Mouse (Mus musculus) CH12.LX (cell line): ENCODE data around the gene Igbp1b. TPM values are rescaled to one million over a fixed set of nuclear protein-coding genes. Genes with fewer than 3 reads are reported as not detected.

Source experiments
- DNase-seq: peaks from one replicate; pipeline ENCODE4 v3.0.0-alpha.2; 2013; ENCODE audit errors: extremely low read depth
- H3K27ac ChIP-seq: 2 replicates; pipeline ENCODE4 v1.5.1; 2012; ENCODE audit warnings: low read depth, mild to moderate bottlenecking, control low read depth, moderate library complexity; ENCODE audit not compliant: insufficient read depth
- H3K27me3 ChIP-seq: replicated peaks from 2 replicates; pipeline ENCODE3; 2012; ENCODE audit warnings: inconsistent platforms
- H3K36me3 ChIP-seq, 2 experiments: replicated peaks in 1 of 2; 2 replicates each; pipeline versions ENCODE3 to v1.6.1; 2012; ENCODE audit warnings: inconsistent platforms in 1 of 2, low read length in 1 of 2, mild to moderate bottlenecking in 1 of 2, mixed read lengths in 1 of 2, moderate library complexity in 1 of 2; ENCODE audit not compliant: control insufficient read depth in 1 of 2, insufficient read depth in 1 of 2
- H3K4me1 ChIP-seq, 2 experiments: 2 replicates each; pipeline ENCODE4 v1.6.1; 2012; ENCODE audit warnings: inconsistent platforms in 1 of 2, moderate library complexity in 1 of 2; ENCODE audit not compliant: insufficient read depth in 2 of 2, control insufficient read depth in 1 of 2
- H3K4me2 ChIP-seq: 2 replicates; pipeline ENCODE4 v1.6.1; 2012; ENCODE audit warnings: low read depth, mild to moderate bottlenecking, control low read depth; ENCODE audit not compliant: poor library complexity, insufficient read depth, severe bottlenecking
- H3K4me3 ChIP-seq, 3 experiments: fragments of 150-350 bp in 1 of 3; sonication (generic) in 1 of 3; replicated peaks in 1 of 3; 2 replicates each; pipeline versions ENCODE3 to v1.5.1; 2011 to 2012; ENCODE audit warnings: low read depth in 2 of 3, low read length in 2 of 3, mild to moderate bottlenecking in 2 of 3, moderate library complexity in 2 of 3, control low read depth in 1 of 3, improper control_type of control experiment in 1 of 3, inconsistent platforms in 1 of 3, mixed read lengths in 1 of 3; ENCODE audit not compliant: poor library complexity in 1 of 3
- H3K79me2 ChIP-seq: replicated peaks from 2 replicates; pipeline ENCODE4 v1.6.1; 2012; ENCODE audit warnings: mild to moderate bottlenecking, moderate library complexity; ENCODE audit not compliant: control insufficient read depth, poor library complexity, insufficient read depth, severe bottlenecking; ENCODE audit errors: extremely low read depth
- H3K9ac ChIP-seq: 2 replicates; pipeline ENCODE4 v1.6.1; 2012; ENCODE audit warnings: low read depth, mild to moderate bottlenecking, control low read depth, moderate library complexity; ENCODE audit not compliant: insufficient read depth
- H3K9me3 ChIP-seq: replicated peaks from 2 replicates; pipeline ENCODE3; 2012; ENCODE audit warnings: low read length, inconsistent platforms, mixed read lengths
- CHD2 ChIP-seq: IDR thresholded peaks from 2 replicates; pipeline ENCODE4 v1.6.1; 2011; ENCODE audit warnings: low read length, improper control_type of control experiment
- dilution Hi-C: fragments of 300-500 bp; cut with MboI; formaldehyde crosslinking; loops from 2 replicates; pipeline ENCODE4 v1.14.3; 2020; ENCODE audit warnings: low sequenced_read_pairs; ENCODE audit not compliant: extremely low pct_unique_long_range_greater_than_20kb, extremely low pct_ligation_motif_present
- in situ Hi-C: fragments of 300-500 bp; cut with MboI; formaldehyde crosslinking; loops from 3 replicates; pipeline ENCODE4 v1.14.3; 2019; ENCODE audit warnings: low sequenced_read_pairs, low pct_ligation_motif_present, low pct_unique_long_range_greater_than_20kb, mixed read lengths
- polyA plus RNA-seq: library from polyadenylated mRNA; unstranded; fragments of >175 nt; gene quantifications from 2 replicates; pipeline ENCODE4 v1.2.1, GENCODE M21; 2012; ENCODE audit warnings: low read depth; ENCODE audit not compliant: insufficient read length
- total RNA-seq, 2 experiments: library from RNA; depleted of rRNA; stranded (reverse); fragments of 300-350 nt in 1 of 2; fragments of >200 nt in 1 of 2; gene quantifications; 2 replicates each; pipeline ENCODE4 v1.2.3; 2012 to 2014

The Igbp1b gene
- total and polyA plus RNA-seq, 3 experiments, result not detected

DNA sequence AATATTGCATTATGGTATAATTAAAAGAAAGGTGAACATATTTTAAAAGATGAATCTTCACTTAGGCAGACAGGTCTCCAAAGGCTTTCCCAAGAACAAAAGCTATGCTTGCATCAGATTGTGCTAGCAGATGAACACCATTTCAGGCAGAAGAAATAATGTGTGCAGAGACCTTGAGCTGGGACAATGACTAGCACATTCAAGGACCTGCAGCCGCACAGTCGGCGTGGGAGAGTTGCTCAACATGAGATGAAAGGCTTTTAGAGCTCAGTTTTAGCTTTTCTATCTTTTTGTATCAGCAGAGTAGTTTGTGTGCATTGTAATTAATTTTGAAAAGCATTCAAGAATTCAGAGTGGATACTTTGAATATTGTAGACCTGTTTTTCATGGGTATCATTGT lies 39.9 kb downstream of the Igbp1b start:
- H3K79me2 ChIP-seq, result no peaks in the 10 kb centered on the region
- dilution Hi-C loops, result no loop called here
- TF ChIP-seq CHD2, result no peak
- TF ChIP-seq, all 38 proteins: peak for 0

More for the DNA sequence above, 39.9 kb downstream of the Igbp1b start:
- Histone ChIP-seq H3K27me3 (no peaks in the 10 kb centered on the region), H3K9ac (no peak overlapping the region), H3K27ac (no peak overlapping the region), H3K9me3 (peaks cover 38% of the 10 kb centered on the region), H3K4me1 (no peaks in the 10 kb centered on the region), H3K4me2 (no peak overlapping the region), H3K36me3 (no peaks in the 10 kb centered on the region), H3K4me3 (no peak overlapping the region)
- DNase-seq, result no peak
- in situ Hi-C loops, result no loop called here

Other genes with a start within 250 kb of the Igbp1b start
- gene Lmo3, start 76.6 kb downstream of the Igbp1b start, total RNA-seq (2012; rRNA removed), result not detected in 2 replicates
- gene Lmo3, start 76.6 kb downstream of the Igbp1b start, total RNA-seq (2014; rRNA removed), result not detected in 2 replicates
- not detected in 2 replicates for gene Lmo3, start 76.6 kb downstream of the Igbp1b start, polyA plus RNA-seq